Mouse (Mus musculus): Measurements from ENCODE around the gene Dcps.

DNA sequence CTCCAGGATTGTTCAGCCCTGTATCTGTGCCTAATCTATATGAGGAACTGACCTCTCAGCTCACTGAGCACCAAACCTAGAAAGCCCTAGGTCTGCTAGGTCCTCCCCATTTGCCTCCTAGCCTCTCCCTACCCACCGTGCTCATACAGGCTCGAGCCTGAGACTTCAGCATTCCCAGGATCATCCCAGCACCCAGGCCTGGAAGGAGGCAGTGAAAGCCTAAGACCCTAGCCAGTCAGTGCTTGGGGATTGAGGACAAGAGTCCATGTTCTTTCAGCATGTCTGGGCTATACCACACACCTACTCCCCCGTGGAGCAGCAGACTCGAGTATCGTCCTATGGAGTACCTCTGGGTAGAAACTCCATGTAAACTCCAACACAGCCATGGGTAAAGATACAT, 68.5 kb downstream of the Dcps start:
- TF ChIP-seq CTCF (IDR thresholded peaks at IDR 0.05; ENCODE audit: low read depth) (no peak), EP300 (IDR thresholded peaks at IDR 0.05; ENCODE audit: low read depth) (no peak)
